Mouse (Mus musculus) kidney, adult 11 months (tissue): Measurements from ENCODE around the gene Spg21.

Experiments used
- DNase-seq: peaks from one replicate; pipeline ENCODE4 v3.0.0; 2022

Spg21 gene

GRCm38 (mm10) chr9:65536491-65536890, 75.7 kb downstream of the Spg21 start:
- DNase-seq, result no peak
